Mouse (Mus musculus) adrenal gland (tissue): Measurements from ENCODE around the gene Scaper.

Source experiments
- intact Hi-C: fragments of 180-260 bp; cut with DNase I; formaldehyde crosslinking; loops from one replicate; pipeline ENCODE4 v1.15.1; 2025

Scaper gene

DNA sequence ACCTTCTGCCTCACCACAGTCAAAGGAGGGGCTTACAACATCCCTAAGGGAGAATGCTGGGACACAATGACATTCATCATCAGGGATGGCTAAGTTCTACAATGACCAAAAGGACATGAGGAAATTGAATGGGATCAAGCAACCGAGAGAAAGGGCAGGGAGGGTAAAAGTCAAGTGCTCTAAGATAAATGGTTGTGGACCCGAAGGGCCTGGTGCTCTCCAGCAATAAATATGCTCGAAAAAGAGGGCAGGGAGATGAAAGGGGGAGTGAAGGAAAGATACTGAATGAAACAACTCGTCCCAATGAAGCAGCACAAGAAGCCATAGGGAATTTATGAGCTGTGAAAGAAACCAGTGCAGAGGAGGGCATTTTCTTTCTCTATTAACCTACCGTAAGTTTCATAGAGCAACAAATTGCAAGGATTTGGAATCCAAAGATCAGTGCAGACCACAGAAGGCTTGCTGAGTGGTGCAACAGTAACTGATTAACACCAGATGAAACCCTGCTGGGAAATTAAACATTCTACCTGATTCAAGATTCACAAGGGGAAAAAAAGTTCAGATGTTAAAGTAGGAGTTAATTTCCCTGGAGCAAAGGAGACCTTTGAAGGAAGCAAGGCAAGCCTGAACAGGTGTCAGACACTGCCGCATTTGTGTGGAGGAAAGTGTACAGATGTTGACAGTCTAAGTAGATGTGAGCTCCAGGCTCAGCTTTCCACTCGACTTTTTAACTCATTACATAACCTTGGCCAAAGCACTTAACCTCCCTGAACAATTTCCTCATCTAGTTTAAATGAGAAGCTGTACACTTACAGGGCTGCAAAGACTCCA is 329.0 kb downstream of the Scaper start:
- intact Hi-C loops, result no loop called here

DNA sequence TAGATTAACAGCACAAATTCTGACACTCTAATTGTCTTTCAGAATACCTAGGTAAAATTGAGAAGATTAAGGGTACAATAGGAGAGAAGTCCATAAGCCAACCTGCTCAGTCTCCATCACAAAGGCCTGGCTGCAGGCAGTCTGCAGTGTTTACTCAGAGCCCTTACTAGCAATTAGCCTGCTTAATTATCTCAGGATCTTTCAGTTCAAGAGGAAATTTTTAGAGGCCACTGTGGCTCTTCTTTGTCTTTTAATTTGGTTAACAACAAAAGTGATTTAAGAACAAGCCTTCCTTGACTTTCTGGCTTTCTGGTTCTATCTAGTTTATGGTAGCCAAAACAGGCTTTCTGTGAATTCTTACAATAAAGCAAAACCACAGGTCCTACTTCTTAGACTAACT is 339.3 kb downstream of the Scaper start:
- intact Hi-C loops, result no loop called here

DNA sequence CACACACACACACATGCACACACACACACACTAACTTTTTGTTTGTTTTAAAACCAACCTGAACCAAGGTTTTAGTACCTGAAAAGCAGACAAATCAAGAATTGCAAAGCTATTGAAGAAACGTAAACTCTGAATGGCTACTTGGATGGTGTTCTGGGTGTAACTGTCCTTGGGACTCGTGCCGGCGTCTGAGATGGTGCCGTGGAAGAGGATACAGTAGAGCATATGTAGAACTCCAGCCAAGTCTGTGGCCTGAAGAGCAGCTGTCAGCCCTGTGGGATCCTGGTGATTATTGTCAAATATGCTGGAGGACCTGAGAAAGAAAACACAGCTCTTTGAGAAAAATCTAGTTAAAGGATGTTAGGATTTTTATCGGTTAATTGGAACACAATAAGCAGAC is 351.8 kb downstream of the Scaper start:
- intact Hi-C loops, result no loop called here

DNA sequence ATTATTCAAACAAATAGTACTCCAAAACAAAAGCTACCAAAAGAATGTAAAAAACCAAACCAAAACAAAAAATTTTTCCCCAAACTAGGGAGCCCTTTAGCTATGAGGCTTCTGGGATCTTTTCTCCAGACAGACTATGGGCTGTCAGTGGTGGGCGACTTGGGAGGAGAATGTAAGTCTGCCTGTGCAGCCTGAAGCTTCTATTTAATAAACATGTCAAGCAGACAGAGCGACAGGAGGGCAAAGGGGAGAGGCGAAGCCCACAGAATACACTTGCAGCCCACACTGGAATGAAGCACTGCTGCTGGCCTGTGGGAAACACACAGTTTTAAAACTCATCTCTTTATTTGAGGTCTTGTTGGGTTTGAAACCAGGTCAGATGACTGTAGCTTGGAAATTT is 356.5 kb downstream of the Scaper start:
- intact Hi-C loops, result no loop called here

DNA sequence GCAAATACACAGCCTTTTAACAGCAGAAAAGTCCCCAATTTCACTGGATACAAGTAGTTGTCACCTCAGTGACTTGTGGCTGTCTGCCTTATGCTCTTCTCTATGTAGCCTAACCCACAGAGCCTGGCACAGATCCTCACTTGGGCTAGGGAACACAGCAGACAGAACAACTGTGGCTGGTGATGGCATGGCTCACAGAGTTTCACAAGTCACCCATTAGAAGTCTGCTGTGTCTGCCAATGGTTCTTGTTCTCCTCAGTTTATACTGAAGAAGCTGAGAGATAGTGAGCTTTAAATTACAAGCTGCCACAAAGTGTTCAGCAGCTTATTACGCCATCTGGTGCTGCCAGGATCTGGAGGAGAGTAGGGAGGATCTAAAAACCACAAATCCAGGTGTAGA is 361.3 kb downstream of the Scaper start:
- intact Hi-C loops, result no loop called here

DNA sequence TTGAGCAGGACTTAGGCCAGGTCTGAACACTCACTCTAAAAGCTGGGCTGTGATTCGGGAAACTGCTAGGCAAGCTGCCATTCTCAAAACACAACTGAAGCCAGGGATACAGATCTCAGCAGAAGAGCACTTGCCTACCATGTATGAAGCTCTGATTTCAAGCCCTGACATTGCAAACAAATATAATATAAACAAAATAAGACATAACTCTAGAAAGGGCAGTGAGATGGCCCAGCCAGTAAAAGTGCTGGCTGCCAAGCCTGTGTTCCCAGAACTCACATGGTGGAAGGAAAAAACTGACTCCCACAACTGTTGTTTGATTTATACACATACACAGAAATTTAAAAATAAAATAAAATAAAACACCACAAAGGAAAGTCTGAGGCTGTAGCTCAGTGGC is 366.8 kb downstream of the Scaper start:
- intact Hi-C loops, result no loop called here

DNA sequence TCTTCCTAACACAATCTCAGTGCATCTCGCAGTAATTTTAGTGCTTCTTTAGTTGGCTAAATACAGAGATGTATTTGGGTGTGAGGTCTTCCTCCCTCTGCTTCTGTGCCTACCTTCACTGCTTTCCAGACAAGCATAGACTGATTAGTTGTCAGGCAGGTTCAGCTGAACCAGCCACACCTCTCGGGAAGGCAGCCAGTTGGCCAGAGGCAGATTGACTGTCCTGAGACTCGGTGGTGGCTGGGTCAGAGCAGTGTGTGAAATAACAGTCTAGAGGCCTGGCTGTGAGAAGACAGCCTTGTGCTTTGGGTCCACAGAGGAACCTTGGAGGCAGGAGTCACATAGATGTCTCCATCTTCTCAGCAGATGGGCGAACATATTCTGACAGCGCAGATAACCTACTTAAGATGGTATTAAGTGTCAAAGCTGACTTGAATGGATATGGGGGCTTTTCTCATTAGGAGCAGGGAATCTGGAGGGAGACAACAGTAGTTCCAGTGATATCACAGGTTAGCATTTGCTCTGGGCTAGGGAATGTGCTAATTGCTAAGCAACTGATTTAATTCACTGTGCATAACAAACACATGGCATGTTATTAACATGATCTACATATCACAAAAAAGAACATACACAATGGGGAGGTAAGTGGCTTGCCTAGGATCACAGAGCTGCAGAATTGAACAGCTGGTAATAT is 369.3 kb downstream of the Scaper start:
- intact Hi-C loops, result no loop called here

DNA sequence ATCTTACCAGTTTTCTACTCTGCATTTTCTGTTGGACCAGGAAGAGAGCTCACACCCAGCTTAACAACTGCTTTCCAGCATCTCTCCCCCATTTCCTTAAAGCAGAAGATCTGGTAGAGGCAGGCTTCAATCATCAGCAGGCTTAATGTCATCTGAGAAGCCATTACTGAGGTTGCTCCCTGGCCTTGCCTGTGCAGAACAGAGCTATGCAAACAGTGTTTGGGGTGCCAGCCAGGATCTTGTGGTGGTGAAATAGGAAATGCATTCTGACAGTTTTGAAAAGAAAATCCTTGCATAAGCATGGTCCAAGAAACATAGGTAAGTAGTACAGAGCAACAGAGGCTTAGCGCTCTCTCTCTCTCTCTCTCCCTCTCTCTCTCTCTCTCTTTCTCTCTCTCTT is 377.0 kb downstream of the Scaper start:
- intact Hi-C loops, result no loop called here

DNA sequence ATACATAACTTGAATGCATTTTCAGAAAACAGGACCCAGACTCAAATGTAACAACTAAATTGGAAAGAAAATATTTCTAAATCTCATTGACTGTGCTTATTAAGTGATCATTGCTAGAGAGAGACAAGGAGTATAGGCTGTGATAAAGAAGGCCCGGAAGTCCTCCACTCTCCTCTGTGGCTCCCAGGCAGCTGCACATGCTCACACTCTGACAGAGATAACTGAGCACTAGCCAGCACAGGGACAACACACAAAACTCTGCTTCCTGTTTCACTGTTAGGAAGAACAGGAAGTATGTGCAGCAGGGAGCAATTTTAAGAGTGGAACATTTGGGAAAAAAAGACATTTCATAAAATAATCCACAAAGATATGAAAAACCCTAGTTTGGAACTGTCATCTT is 382.9 kb downstream of the Scaper start:
- intact Hi-C loops, result no loop called here

DNA sequence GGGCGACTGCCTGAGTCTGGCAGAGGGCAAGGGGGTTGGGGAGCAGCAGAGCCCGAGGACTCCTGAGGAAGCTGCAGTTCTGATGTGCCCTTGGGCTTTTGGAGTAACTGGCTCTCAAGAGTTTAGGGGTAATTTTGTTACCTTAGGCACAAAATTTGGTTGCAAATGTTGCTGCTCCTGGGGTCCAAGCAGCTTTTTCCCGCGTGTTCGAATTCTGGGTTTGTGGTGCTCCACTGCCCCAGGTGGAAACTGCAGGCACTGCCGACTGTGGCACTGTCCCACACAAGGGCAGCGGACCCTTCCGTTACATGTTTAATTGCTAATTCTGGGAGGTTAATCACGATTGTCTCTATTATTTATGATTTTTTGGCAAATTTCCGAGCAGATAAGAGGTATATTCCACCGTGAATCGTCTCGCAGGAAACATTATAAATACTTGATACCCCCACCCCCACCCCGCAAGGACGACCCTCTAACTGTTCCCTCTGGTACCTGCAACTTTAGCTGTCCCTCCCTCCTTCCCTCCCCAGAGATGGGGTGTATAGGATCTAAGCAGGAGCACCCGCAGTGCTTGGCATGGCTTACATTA is 388.5 kb downstream of the Scaper start:
- intact Hi-C loops, result no loop called here

DNA sequence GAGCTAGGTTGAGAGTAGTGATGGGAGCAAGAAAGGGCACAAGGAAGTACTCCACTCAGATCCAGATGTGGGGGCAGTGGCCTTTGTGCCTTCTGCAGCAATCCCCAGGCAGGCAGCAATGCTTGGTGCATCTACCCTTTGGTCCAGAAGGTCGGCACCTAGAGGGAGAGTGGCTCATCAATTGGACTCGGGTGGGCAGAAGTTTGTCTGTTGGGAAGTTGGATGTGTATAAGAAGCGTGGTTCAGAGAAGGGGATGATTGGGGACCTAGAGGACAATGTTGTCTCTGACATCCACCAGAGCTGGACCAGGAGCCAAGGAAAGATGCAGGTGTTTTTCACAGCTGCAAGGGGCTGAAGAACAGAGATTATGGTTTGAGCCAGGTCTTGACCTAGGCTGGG is 389.0 kb downstream of the Scaper start:
- intact Hi-C loops, result no loop called here

DNA sequence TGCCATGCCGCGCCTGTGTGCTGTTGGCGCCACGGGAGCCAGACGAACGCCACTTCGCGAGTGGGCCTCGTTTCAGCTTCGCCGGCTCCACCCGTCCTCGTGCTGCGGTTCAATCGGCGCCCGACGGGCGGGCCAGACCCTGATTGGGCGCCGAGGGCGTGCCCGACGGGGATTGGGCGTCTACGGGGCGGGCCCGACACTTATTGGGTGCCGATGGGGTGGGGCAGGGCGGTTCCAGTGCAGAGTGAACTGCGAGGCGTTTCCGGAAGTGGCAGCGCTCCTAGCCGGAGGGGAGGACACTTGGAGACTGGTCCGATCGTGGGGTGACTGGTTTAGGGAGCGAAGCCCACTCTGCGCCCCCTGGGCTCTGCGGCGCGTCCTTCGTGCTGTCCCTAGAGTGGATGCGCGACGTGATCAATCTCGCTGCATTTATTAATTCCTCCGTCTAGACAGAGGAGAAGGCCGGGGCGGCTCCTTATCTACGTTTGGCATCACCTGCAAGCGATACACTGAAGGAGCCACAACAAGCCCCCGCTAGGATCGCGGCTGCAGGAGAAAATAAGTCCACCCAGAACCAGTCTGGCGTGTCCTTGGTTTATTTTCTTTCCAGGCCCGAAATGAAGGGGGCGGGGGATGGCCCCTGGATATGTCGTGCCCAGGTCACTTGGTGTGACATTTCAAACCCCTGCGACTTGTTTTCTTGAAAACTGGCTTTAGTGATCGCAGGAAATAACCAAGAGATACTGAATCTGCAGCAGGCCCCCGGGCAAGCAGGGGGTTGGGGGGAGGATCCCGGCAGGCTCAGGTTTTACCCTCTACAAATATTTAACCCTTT is 391.5 kb downstream of the Scaper start:
- intact Hi-C loops, result no loop called here

DNA sequence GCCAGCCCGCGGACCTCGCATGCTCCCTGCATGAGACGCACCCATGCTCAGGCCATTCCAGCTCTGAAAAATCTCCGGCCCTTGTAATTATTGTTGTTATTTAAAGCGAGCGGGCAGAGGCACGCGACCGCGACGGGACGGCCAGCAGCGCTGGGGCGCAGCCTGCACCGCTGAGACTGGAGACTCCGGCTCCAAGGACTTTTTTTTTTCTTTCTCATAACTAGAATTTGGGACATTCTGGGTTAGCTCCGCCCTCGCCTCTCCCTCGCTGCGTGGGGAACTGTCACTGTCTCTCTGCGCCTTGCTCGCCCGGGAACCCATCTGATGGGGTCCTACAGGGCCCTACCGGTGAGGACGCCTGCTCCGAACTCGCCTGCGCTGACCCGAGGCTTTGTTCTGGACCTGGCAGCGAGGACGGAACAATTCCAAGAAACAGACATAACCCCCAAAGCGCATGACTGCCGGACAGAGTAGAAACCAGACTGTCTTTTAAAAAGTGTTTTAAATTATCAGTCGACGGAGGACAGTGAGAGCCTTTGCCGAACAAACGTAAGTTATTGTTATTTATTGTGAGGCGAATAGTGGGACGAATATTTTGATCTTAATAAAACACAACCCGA is 392.3 kb downstream of the Scaper start:
- intact Hi-C loops, result no loop called here

DNA sequence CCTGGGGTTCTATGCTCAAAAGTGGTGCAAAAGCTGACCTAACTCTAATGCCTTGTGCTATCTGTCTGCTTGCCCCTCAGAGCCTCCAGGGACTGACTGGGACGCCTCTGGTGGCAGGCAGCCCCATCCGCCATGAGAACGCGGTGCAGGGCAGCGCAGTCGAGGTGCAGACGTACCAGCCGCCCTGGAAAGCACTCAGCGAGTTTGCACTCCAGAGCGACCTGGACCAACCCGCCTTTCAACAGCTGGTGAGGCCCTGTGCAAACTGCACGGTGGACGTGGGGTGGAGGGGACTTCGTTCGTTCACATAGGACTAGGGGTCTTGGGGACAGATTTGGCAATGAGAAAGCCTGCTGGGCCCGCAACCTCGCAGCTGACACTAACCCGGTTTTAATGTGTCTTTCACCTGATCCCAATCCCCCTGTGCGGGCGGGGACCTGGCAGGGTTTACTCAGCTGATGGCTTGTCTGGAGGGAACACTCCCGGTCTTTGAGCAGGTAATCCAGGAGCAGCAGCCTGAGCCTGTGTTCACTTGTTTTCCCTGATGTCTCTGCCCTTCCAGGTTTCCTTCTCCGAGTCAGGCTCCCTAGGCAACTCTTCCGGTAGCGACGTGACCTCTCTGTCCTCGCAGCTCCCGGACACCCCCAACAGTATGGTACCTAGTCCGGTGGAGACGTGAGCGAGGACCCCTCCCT is 392.9 kb downstream of the Scaper start:
- intact Hi-C loops, result no loop called here

DNA sequence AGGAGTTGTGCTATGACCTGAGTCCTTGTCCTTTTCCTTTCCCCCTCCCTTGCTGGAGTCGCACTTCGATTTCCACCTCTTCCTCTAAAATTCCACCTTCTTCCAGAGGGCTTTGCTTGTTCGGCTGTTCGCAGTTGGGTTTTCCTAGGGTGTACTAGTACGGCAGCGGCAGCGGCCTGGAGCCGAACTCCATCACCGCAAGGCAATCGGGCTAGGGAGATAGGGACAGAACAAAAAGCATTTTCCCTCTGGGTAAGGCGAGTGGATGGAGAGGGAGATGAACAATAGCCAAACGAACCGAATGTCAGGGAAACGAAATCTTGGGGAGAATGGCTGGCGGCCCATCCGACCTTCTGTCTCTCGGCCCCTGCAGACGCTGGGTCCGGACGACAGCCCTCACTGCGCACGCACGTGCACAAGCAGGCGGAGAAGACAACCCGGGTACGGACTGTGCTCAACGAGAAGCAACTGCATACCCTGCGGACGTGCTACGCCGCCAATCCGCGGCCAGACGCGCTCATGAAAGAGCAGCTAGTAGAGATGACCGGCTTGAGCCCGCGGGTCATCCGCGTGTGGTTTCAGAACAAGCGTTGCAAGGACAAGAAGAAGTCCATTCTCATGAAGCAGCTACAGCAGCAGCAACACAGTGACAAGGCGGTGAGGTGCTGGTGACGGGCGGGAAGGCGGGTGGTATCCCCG is 394.1 kb downstream of the Scaper start:
- intact Hi-C loops, result no loop called here

DNA sequence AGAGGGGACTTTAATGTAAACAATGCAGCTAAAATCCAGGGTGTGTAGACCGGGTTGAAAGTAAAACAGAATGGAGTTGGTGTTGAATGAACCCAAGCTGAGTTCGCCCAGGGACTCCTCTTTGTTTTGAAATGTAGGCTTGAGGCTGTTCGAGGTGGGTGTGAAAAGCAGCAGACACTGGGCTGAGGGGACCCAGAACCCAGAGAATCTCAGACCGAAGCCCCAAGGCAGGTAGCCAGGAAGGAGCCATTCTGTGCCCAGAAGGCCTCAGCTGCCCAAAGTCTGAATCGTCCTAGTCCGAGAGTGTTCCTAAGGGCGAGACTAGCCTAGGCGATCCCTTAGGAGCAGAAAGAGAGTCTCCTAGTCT is 394.6 kb downstream of the Scaper start:
- intact Hi-C loops, result no loop called here

DNA sequence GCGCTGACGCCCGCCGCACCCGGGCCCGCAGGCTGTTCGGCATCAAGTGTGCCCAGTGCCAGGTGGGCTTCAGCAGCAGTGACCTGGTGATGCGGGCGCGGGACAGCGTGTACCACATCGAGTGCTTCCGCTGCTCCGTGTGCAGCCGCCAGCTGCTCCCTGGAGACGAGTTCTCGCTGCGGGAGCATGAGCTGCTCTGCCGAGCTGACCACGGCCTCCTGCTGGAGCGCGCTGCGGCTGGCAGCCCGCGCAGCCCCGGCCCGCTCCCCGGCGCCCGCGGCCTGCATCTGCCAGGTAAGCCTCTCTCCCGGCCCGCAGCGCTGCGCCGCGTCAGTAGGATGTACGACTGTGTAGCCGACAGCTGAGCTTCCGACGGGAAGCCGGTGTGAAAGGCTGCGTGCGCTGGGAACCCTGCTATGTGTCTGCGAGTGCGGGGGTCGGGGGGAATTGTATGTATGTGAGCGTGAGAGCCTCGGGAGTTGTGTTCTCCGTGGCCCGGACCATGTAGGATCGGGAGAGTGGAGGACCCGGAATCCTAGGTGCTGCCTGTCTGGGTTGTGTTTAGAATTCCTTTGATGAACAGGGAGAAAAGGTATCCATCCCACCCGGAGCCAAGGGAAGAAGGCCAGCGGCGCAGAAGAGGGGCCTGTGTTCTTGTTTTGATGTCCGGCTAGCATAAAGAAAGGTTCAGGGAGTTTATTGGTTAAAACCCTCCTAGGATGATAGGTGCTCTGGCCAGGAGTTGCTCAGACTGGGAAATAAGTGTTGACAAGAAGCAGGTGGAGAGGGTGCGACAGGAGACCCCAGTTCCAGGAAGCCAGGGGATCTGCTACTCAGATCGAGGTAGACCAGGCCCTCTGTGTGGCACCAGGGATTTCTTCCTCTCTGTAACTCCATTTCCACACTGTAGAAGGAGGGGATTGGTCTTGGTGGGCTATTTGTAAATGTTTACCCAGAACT is 395.3 kb downstream of the Scaper start:
- intact Hi-C loops, result no loop called here

DNA sequence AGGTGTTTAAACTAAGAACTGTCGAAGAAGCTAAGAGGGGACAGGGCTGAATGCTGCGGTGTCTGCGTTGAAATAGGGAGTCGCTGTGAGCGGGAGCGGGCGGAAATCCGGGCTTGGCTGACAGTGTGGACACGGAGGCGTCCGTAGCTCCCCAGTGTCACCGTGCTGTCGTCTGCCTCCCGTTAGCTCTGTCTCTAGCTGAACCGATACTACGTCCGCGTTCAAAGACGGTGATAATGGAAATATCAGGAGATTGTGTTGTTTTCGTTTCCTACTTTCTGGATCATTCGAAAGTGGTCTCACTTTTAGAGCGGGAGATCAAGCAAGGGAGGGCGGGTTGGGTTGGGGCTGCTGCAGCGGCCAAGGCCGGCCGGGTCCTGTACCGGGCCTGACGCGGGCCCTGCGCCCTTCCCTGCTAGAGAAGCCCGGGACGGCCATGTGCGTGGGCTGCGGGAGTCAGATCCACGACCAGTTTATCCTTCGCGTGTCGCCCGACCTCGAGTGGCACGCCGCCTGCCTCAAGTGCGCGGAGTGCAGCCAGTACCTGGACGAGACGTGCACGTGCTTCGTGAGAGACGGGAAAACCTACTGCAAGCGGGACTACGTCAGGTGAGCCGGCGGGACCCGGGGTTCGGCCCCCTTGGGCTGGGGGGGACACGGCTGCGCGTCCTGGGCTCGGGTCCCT is 396.1 kb downstream of the Scaper start:
- intact Hi-C loops, result no loop called here
